Mouse (Mus musculus) megakaryocyte, adult 5-6 weeks (primary cell): ENCODE results near the gene Tcf7l1. TPM values are rescaled to one million over a fixed set of nuclear protein-coding genes. Genes with fewer than 3 reads are reported as not detected.
A peak's percentile ranks its signal among the peaks of the same experiment; 100 is the strongest.

Experiments used
- ATAC-seq: 2 replicates; pipeline ENCODE4 v1.8.0; 2016; ENCODE audit warnings: mild to moderate bottlenecking, inconsistent platforms; ENCODE audit not compliant: poor library complexity, severe bottlenecking
- total RNA-seq, 2 experiments: library from RNA; stranded (forward) in 1 of 2; stranded (reverse) in 1 of 2; fragments of 153-499, 151-499 nt in 1 of 2; fragments of 221-1000, 200-1000 nt in 1 of 2; gene quantifications; 2 replicates each; pipeline versions ENCODE4 v1.2.3 to v1.2.4; 2015 to 2017

Tcf7l1 gene
- total RNA-seq, 2 experiments from 2014 or later: 0.25 TPM; not detected in 1

DNA sequence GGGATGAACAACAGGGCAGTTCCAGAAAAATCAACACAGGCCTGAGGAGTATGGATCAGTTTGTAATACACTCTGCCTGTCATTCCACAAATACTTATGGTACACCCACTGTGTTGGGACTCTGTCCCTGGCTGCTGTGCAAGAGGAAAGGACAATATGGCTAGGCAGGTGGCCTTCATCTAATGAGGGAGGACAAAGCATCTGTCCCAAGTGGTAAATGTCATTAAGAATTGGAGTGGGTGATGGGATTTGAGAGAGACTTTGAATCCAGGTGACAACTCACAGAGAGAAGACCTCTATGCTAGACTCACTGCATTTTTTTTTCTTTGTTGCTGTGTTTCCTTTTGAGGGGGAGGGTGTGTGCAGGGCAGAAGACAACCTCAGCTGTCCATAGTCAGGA lies 115.3 kb downstream of the Tcf7l1 start:
- ATAC-seq: no peak

DNA sequence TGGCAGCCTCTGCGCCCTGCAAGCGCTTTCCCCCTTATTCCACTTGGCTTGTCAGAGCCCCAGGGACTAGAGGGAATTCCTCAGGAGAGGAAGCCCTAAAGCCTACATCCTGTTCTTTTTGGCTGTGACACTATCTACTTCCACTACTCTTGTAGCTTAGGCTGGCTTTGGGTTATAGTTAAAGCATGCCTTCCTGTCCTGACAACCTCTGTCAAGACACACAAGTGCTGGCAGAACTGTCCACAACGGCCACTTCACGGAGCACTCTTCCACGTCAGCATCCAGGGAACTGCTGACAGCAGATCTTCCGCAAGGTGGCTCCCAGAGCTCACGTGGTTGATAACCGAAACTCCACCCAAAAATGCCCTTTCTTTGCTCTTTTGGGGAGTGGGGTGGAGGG lies 117.9 kb downstream of the Tcf7l1 start:
- ATAC-seq: no peak

DNA sequence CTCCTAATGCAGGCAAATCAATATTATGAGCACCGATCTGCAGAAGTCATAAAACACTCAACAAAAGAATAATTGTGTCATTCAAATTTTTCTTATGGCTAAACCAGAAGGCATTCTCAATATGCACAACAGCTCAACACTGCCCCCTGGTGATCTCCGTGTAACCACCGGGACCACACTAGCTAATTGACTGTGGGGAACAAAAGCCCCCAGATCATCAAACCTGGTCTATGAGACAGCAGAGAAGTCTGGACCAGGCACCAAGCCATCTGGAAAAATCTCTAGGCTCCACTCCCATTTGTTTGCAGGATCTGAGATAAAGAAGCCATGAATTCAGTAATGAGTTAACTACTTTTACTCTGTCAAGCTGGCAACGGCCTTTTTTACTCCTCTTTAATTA lies 122.0 kb downstream of the Tcf7l1 start:
- no peak for ATAC-seq

DNA sequence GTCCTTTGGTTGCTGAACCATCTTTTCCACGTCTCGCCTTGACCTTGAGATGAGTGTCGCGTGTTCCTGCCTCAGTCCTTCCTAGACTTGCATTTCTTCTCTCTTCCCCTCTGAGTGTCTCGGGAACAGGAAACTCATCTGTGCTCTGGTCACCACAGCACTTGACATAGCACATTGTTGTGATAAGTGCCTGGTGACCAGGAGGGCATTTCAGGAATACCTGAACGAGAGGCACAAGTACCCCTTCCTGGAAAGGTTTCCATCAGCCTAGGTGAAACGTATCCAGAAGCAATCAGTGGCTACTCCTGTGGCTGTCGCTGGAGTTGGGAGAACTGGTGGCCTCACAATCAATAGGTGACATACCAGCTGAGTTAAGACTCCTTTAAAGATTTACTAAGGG lies 124.8 kb downstream of the Tcf7l1 start:
- no peak for ATAC-seq

DNA sequence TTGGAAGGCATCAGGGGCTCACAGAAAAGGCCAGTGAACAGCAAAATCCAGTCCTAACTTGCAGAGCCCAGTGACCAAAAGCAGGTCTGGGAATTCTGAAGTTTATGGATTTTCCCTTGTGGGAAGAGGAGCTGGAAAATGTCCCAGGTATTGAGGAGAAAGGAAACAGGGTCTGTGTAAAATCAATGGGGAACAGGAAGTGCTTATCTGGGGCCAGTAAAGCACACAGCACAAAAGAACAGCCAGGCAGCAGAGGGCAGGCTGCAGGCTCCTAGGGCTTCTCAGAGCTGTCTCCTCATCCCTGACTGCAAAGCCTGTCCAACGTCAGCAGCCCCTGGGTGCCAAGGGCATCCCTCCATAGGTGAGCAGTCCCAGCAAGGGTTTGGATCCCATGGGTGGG lies 126.1 kb downstream of the Tcf7l1 start:
- ATAC-seq: no peak

DNA sequence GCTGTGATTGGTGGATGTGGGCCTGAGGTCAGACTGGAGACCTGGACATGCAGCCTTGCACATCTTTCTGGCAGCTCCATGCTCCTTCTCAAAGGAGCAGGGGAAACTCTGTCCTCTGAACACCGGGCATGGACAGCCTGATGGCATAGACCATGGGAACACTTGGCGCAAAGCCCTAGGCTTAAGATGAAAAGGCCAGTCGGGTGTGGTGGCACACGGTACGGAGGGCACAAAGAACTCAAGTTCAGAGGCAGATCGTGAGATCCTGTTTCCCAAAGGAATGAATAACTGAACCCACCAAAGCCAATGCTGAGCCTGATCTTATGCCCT lies 128.7 kb downstream of the Tcf7l1 start:
- no peak for ATAC-seq

DNA sequence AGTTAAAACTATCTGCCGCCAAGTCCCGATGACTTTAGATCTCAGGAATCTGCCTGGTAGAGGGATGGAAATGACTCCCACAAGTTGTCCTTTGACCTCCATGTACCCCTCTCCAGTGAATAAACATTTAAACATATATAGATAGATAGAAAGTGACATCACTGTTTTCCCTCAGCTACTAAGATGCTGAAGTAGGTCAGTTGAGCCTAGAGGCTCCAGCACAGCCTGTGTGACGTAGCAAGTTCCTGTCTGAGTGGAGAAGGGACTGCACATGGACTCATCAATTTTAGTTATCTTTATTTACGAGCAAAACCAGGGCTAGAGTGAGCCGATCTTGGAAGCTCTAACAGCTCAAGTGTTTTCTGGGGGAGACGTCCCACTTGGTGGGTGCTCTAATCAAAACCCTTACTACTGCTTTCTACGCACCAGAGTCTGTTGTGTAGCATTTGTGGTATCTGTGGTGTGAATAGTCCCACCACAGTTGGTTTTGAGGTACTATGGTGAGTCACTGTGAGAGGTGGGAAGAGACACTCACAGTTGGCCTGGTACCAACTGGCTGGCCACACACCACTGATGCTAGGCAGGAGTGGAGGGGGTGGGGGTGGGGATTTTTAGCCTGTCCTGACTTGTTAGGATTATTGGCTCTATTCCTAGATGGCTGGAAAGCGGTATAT lies 129.2 kb downstream of the Tcf7l1 start:
- peak; percentile 43; the same call in 1 of the 2 replicates for ATAC-seq

DNA sequence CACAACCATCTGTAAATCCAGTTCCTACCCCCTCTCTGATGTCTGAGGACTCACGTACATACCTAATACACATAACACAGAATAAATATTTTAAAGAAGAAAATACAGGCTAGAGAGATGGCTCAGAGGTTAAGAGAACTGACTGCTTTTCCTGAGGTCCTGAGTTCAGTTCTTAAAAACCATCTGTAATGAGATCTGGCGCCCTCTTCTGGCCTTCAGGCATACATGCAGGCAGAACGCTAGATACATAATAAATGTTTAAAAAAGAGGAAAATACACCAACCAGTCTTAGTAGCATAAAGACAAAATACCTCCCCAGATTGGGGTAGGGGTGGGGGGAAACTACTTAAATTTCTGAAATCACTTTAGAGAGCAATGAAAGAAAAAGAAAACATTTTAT lies 131.0 kb downstream of the Tcf7l1 start:
- no peak for ATAC-seq

DNA sequence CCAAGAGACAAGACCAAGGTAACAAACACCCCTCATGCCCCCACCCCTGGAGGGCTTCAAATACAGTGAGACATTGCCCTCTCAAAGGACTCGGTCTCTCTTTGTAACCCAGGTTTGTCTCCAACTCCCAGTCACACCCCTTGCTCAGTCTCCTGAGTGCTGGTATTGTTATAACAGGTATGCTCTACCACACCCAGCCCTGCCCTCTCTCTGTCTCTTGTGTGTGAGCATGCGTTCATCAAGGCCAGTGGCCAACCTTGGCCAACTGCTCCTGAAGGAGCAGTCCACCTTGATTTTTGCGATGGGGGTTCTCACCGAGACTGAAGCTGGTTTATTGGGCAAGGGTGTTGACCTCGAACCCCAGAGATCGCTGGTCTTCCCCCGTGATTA lies 133.0 kb downstream of the Tcf7l1 start:
- ATAC-seq: no peak

DNA sequence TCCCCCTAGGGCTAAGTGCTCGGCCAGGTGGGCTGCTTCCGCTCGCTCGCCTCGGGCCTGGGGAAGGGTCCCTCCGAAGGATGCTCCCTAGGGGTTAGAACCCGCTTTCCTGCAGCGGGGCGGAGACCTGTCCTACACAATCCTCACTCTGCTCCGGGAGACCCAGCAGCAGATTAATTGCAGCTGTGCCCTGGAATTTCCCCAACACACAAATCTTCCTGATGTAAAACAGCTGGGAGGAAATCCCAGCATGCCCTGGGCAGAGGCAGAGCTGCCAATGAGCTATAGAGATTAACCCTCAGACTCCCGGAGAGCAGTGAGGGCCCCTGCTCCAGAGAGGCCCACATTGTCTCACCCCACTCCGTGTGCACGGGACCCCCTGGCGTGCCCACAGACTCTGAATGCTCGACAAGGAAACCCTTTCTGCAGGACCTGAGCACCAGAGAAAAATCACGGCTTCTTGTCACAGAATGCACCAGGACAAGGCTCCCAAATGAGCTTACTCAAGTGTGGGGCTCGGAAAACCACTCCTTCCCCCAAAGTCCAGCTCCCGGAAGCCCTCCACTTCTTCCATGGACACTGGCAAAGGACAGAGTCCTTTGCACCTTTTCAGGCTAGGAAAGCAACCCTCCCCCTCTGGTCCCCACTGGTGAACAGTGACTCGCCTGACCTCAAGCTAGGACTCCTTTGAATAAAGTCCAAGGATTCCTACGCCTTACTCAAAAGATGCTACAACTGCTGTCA lies 133.6 kb downstream of the Tcf7l1 start:
- ATAC-seq: no peak

DNA sequence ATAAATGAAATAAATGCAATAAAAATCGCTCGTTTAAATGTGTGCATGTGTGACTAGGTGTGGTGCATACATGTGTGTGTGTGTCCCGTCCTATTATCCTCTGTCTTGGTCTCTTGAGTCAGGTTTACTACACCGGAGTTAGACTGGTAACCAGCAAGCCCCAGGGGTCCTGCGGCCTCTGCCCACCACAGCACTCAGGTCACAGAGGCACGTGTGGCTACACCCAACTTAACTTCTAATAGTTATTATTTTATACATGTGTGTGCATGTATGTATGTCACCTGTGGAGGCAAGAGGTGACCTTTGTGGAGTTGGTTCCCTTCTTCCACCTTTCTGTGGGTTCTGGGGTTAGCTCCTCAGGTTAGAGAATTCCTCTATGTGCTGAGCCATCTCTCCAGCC lies 134.7 kb downstream of the Tcf7l1 start:
- no peak for ATAC-seq

DNA sequence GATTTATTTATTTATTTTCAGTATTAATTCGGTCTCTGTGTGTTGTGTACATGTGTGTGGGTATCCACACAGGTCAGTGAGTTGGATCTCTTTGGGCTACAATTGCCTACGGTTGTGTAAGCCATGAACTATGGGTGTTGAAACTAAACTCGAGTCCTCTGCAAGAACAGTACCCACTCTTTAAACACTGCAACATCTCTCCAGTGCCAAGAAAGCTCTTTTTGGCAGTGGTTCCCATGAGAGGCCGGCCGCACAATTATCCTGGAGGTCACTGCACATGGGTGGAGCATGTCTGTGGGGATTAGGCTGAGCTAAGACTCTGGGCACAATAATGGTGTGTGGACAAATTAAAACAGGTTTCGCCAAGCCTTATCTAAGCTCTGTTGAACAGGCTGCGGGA lies 135.6 kb downstream of the Tcf7l1 start:
- ATAC-seq: no peak

DNA sequence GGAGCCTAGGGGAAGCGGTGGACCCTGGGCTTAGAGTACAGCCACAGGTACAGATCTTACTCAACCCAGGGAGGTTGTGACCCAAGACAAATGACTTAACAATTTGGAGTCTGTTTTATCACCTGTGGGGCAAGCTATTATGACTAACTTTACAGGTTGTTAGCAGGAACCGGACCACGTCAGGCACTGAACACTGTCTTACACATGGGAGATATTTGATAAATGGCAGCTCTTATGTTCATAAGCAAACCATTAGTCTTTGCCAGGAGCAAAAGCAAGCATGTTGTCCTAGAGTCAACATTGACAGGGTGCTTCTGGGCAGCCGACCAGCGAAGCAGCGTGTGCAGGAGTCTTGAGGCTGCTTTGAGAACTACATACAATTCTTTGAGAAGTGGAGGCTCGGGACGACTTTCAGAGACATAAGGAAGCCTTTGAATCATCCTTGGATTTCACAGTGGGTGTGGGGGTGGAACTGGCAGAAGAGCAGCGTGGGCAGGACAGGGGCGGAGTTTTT lies 138.7 kb downstream of the Tcf7l1 start:
- ATAC-seq: no peak

DNA sequence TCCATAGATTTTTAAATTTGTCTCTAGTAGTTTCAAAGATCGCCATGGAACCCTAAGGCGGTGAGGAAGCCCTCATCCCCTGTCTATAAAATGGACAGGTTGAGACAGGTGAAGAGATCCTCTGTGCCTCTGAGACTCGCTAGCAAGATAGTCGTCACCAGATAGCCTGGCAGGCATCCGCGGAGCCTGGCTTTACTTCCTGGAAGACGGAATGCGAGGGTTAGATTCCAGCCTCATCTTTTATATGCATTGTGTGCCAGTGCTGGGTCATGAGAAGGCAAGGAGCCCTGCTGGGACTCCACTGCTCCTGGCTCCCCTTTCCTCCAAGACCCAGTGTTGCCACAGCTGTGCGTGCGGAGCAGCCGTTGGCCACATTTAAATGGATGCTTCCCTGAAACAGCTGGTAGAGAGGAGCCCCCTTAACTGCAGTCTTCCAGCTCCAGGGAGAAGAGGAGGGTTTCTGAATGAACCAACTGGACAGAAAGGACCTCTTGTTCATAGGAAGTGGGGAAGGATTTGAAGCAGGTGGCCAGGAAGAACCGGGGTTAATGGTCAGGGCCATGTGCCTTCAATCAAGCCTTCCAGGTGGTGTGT lies 141.0 kb downstream of the Tcf7l1 start:
- no peak for ATAC-seq

DNA sequence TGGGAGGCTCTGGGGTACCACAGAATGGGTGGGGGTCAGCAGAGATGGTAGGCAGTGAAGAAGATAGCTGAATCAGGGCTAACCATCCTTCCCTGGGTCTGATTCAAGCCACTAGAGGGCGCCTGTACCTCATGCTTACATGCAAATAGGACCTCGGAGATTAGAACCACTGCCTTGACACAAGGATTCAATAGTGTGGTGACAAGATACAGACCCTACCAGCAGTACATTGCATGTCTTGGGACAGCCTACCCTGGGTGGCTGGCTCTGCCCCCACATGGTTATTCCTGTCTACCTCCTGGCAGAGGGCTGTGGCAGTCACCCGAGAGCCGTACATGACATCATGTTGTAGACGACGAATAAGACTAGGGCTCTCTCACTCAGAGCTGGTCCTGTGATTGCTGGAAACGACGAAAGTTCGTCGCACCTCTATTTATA lies 141.7 kb downstream of the Tcf7l1 start:
- ATAC-seq: peak; percentile 68

DNA sequence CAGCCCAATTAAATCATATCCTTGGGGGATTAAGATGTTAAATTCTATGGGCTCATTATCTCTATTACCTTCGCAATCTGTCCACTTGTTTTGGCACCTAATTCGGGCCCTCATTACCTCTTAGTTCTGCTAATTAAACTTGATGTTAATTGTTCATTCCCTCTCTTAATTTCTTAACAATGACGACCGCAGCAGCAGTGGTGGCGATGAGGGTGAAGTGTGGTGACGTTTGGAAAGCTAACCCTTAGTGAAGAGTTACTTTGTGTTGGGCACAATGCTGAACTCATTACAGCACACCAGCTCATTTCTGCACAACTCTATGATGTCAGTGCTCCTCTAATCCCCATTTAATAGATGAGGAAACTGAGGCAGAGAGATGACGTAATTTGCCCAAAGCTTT lies 143.7 kb downstream of the Tcf7l1 start:
- no peak for ATAC-seq

DNA sequence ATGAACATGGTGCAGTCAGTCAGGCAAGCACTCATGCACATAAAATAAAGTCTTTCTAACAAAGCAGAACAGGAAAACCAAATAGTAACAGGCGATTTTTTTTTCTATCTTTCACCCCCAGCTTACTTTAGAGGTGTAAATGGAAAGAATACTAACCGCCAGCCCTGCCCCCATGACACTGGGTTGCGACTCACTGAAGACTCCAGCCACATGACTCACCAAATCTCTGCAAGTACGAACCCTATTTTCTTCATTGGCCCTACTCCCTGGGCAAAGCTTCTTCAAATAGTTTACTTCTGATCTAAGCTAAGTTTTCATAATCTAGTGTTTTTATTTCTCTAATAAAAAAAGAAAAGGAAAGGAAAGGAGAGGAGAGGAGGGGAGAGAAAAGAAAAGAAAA lies 144.5 kb downstream of the Tcf7l1 start:
- ATAC-seq: 0 out of 2 replicates have a peak, but pooled peaks have one; percentile 19

DNA sequence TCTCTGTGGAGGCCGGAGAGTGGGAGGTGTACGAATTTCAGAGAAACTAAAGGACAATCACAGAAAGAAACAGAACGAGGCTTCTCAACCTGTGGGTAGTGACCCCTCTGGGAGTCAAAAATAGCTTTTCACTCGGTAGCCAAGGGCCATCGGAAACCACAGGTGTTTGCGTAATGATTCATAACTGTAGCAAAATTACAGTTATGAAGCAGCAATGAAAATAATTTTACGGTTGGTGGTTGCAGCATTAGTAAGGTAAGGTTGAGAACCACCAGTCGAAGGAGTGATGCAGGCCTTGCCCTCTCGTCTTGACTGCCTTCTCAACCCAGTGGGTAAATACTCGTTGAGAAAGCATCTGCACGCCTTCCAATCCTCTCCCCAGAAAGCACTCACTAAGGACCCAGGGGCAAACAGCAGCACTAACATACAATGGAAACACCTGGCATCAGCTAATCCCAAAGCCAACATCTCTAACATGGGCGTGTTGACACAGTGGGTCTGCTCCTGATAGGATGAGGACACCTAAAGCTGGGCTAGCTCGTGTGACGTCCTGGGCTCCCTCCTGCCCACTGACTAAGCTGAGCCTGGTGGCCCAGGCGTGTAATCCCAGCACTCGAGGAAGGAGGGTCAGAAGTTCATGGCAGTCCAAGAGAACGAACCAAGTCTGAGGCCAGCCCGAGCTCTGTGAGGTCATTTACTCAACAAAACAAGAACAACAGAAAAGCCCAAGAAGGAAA lies 147.7 kb downstream of the Tcf7l1 start:
- ATAC-seq: peak; percentile 20; the same call in 1 of the 2 replicates

DNA sequence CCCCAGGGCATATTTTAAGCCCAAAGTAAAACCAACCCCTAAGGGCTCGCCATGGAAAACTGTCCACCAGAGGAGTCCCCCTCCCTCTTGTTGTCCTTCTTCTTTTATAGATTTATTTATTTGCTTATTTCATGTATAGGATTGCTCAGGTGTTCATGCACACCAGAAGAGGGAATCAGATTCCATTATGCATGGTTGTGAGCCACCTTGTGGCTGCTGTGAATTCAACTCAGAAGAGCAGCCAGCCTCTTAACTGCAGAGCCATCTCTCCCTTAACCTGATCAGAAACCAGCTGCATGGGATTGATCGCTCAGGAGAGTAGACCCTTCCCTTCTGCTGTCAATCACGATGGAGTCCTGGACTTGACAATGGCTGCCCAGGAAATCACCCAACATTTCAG lies 152.1 kb downstream of the Tcf7l1 start:
- ATAC-seq: no peak

DNA sequence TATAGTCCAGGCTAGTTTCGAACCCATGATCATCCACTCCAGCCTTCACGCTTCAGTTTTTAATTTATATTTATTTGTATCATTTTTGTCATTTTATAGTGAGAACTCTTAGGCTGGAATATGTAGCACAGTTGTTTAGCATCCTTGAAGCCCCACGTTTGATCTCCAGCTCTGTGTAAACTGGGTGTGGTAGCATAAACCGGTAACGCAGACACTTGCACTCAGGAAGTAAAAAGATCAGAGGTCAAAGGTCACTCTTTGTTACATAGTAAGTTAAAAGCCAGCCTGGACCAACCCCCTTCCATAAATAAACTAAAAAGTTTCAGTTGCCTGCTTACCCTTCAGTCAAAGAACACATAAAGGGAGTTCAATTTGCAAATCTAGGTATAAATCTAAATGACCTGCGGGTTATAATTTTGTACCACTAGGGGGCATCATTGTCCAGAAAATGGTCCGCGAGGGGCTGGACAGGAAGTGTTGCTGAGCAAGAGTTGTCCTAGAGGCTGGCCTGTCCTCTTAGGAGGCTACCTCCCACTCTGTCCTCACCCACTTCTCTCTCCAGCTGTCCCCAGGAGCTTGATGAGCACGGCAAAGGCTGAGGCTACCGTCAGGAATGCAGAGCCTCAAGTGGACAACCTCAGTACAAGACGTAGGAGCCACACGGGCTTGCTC lies 153.2 kb downstream of the Tcf7l1 start:
- peak; percentile 94 for ATAC-seq

DNA sequence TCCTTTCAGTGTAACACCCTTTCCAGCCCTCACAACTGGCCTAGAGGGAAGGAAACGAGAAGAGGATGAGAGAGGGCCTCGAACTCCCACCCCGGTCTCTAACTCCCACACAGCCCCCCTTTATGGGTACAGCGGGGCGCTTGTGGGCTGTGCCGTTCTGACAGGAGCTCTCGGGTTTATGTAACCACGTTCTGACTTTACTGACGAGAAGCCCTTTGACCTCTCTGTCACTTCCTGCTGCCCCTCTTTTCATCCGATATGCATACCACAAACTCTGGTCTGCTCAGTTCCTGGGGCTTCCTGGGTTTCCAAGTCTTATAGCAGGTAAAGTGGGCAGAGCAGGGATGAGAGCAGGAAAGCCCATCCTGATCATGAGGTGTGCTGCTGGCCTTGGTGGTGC lies 154.7 kb downstream of the Tcf7l1 start:
- no peak for ATAC-seq
